Mouse (Mus musculus) left cerebral cortex, postnatal 4 days (tissue): Measurements from ENCODE around the gene Tmem106b. TPM values are rescaled to one million over a fixed set of nuclear protein-coding genes. Genes with fewer than 3 reads are reported as not detected.

ENCODE experiments used
- total RNA-seq, 2 experiments: library from RNA; stranded (reverse); gene quantifications; 2 replicates each; pipeline ENCODE4 v1.2.3; 2021

The Tmem106b gene
- total RNA-seq, 2 experiments from 2014 or later = 97.8 to 109 TPM

Other genes starting within 250 kb of the Tmem106b start
- gene Vwde, start 155.2 kb downstream of the Tmem106b start, total RNA-seq = under 1 TPM; 0.22 to 0.26 TPM